Mouse (Mus musculus): ENCODE measurements around the gene Smchd1.

- no peak for TF ChIP-seq CTCF (IDR thresholded peaks at IDR 0.05; ENCODE audit: extremely low read depth, insufficient read length, insufficient replicate concordance, low read depth, low read length)
- TF ChIP-seq POLR2A (IDR thresholded peaks at IDR 0.05; ENCODE audit: low read depth, low read length) = no peak
Measured at GRCm38 (mm10) chr17:71445191-71445590, 30.0 kb downstream of the Smchd1 start.
